Mouse (Mus musculus): ENCODE results near the gene Adora2a. TPM values are rescaled to one million over a fixed set of nuclear protein-coding genes. Genes with fewer than 3 reads are reported as not detected.

Adora2a gene
- 8.8 to 12.0 TPM (median 10.1 TPM) in 4 replicates for total RNA-seq (2023)

GRCm38 (mm10) chr10:75316872-75316907 lies at the start of gene Adora2a:
Gene Adora2a (plus strand): TSS chr10:75316877.

Other genes starting within 250 kb of the Adora2a start
- 69.0 to 81.2 TPM (median 76.0 TPM) in 4 replicates for gene Specc1l, start 104.8 kb upstream of the Adora2a start, total RNA-seq (2023)
- 0.56 to 1.8 TPM (median 0.82 TPM) in 4 replicates for gene Upb1, start 84.2 kb downstream of the Adora2a start, total RNA-seq (2023)
- 62.7 to 87.2 TPM (median 67.2 TPM) in 4 replicates for gene Snrpd3, start 200.7 kb downstream of the Adora2a start, total RNA-seq (2023)
- 80.1 to 102 TPM (median 85.7 TPM) in 4 replicates for gene Gucd1, start 201.1 kb downstream of the Adora2a start, total RNA-seq (2023)
- not detected in 4 replicates for gene Lrrc75b, start 243.5 kb downstream of the Adora2a start, total RNA-seq (2023)
- gene Ggt1, start 244.7 kb downstream of the Adora2a start, total RNA-seq (2023): 1.2 TPM in 1 of 4 replicates, not detected in the others